Mouse (Mus musculus) thymus, postnatal 4 days (tissue): ENCODE results near the gene Slc30a2.
A peak's percentile ranks its signal among the peaks of the same experiment; 100 is the strongest.

ENCODE experiments used
- DNase-seq: peaks from one replicate; pipeline ENCODE4 v3.0.0; 2021

The Slc30a2 gene

DNA sequence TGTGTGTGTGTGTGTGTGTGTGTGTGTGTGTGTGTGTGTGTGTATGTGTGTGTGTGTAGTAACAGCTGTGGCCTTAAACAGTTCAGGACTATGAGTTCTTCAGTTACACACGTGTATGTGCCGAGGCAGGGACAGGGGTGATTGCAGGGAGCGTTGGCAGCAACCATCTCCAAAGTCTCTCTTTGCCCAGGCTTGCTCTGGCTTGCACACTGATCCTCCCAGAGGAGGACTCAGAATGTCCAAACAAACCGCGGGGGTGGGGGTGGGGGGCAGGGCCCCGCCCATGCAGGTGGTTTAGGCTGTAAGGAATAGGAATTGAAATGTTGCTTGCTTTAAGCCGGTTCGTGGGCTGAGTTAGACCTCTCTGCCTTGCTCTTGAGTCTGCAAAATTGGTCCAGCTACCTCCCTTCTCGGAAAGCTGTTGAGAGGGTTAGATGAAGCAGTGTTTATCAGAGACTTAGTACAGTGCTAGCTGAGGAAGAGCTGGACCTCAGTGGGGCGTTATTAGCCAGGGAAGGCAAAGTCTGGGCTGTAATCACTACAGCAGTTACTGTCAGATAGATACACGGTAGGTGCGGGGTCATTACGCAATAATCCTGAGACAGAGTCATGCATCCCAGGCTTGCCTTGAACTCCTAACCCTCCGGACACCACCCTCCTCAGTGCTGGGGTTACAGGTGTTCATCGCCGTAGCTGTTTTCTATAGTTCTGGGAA lies 59.0 kb downstream of the Slc30a2 start:
- peak; percentile 42 for DNase-seq

DNA sequence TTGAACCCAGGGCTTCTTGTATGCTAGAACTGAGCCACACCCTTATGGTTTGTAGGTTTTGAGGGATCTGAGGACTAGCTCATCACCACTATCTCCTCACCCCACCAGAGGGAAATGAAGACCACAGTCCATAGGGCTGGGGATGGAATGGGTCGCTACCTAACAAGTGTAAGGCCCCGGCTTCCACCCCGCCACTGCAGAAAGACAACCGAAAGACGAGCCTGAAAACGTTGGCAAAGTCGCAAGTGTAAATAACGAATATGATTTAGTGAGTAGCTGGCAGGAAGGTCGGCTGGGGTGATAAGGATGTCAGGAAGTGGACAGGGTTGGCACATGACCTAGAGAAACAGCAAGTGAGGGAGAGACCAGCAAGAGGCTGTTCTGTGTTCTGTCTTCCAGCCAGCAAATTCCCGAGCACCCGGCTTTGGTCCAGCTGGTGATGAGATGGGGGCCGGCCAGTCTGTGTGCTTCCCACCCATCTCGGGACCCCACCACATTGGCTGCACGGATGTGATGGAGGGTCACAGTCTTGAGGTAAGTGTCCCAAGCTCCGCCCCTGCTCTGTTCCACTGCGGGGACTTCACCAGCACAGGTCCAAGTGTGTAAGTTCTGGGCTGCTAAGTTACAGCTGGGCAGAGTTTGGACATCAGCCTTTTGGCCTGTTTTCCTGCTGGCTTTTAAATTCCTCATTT lies 59.7 kb downstream of the Slc30a2 start:
- DNase-seq, result no peak

DNA sequence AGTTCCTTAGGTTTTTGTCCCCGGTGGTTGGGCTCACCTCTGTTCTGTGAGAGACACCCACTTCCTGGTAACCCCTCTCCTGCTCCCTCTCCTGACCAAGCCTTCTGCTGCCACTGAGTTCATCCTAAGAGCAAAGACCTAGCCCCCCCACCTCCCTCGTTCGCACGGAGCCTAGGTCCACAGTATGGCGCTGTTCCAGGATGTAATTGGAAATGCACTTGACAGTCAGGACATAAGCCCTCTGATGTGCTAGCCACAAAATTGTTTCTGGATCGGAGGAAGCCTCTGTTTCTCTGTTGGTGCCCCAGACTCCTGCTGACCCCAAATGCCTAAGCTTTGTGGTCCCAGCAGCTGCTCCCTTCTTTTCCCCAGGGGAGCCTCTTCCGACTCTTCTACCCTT lies 60.7 kb downstream of the Slc30a2 start:
- peak; percentile 28 for DNase-seq
